Mouse (Mus musculus): ENCODE data around the gene Scarf2. TPM values are rescaled to one million over a fixed set of nuclear protein-coding genes. Genes with fewer than 3 reads are reported as not detected.

The Scarf2 gene
- polyA plus RNA-seq, 1 experiment: 0.03 TPM

GRCm38 (mm10) chr16:17848431-17848830 is 51.3 kb downstream of the Scarf2 start:
- TF ChIP-seq TAL1 (IDR thresholded peaks at IDR 0.05; ENCODE audit: low read length) (no peak), GATA1 (IDR thresholded peaks at IDR 0.05; ENCODE audit: low read length) (no peak)
- Histone ChIP-seq H3K27me3 (ENCODE audit: control insufficient read depth) (no peaks in the 10 kb centered on the region), H3K4me3 (replicated peaks) (no peak overlapping the region), H3K4me1 (ENCODE audit: control insufficient read depth) (no peaks in the 10 kb centered on the region), H3K36me3 (ENCODE audit: control insufficient read depth) (peaks cover 93% of the 10 kb centered on the region), H3K9me3 (ENCODE audit: control insufficient read depth, low read length) (no peaks in the 10 kb centered on the region)

DNA sequence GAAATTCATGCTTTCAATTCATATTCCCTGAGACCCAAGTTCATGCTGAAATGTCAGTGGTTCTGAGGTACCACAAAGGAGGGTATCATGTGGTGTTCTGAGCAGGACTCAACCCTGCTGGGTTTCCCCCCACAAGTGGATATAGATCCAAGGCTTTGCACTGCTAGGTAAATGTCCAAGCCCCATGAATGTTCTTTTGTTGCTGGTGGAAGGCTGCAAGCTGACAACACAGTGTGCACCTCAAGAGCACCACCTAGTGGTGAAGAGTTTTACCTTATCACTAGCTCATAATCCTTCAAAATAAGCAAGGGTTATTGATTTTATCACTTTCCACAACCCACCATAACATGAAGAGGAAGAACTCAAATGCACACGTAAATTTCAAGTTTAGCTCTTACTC is 51.8 kb downstream of the Scarf2 start:
- H3K4me3 ChIP-seq (replicated peaks): no peak overlapping the region

DNA sequence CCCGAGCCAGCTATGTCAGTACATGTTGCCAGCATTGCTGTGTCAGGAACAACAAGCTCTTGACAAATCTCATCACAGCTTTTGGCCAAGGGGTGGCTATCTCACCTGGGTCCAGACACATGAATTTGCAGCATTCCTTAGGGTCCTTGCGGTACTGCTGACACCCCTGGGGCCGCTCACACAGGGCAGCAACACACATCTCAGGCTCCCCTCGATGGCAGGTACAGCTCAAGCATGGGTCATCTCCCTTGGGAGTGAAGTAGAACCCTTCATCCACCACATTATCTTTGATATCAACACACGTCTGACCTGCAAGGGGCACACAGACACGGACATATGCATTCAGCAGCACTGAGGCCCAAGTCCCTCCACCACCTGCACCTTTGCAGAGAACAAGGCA is 52.4 kb downstream of the Scarf2 start:
- Histone ChIP-seq H3K9me3 (ENCODE audit: control insufficient read depth, low read length) (no peaks in the 10 kb centered on the region), H3K4me1 (ENCODE audit: control insufficient read depth) (no peaks in the 10 kb centered on the region), H3K27me3 (ENCODE audit: control insufficient read depth) (no peaks in the 10 kb centered on the region), H3K4me3 (replicated peaks) (no peak overlapping the region), H3K36me3 (ENCODE audit: control insufficient read depth) (peaks cover 92% of the 10 kb centered on the region)
- TF ChIP-seq GATA1 (IDR thresholded peaks at IDR 0.05; ENCODE audit: low read length) (no peak), TAL1 (IDR thresholded peaks at IDR 0.05; ENCODE audit: low read length) (no peak)

More for the DNA sequence above, 51.8 kb downstream of the Scarf2 start:
- TF ChIP-seq GATA1 (IDR thresholded peaks at IDR 0.05; ENCODE audit: low read length): no peak
- no peak for TF ChIP-seq TAL1 (IDR thresholded peaks at IDR 0.05; ENCODE audit: low read length)
- Histone ChIP-seq H3K27me3 (ENCODE audit: control insufficient read depth) (no peaks in the 10 kb centered on the region), H3K4me1 (ENCODE audit: control insufficient read depth) (no peaks in the 10 kb centered on the region), H3K9me3 (ENCODE audit: control insufficient read depth, low read length) (no peaks in the 10 kb centered on the region), H3K36me3 (ENCODE audit: control insufficient read depth) (peaks cover 92% of the 10 kb centered on the region)

DNA sequence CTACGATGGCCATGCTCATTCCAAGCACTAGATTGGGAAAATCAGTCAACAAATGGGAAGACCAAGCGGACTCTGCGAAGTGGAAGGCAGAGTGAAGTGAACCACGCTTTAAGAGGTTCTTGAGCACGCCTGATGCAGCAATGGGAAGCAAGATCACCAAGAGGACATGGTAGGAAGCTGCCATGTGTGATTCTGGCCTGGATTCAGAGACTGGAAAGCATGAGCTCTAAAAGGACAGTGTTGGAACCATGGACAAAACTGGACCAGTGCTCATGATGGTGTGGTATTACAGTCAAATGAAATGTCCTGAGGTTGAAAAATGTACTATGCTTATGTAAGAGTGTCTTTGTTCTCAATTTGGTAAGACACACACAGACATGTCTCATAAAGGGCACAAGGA is 54.2 kb downstream of the Scarf2 start:
- no peak overlapping the region for H3K4me3 ChIP-seq (replicated peaks)
- peaks cover 89% of the 10 kb centered on the region for H3K36me3 ChIP-seq (ENCODE audit: control insufficient read depth)
- no peaks in the 10 kb centered on the region for H3K4me1 ChIP-seq (ENCODE audit: control insufficient read depth)
- no peaks in the 10 kb centered on the region for H3K27me3 ChIP-seq (ENCODE audit: control insufficient read depth)
- no peaks in the 10 kb centered on the region for H3K9me3 ChIP-seq (ENCODE audit: control insufficient read depth, low read length)
- TF ChIP-seq GATA1 (IDR thresholded peaks at IDR 0.05; ENCODE audit: low read length) (no peak), TAL1 (IDR thresholded peaks at IDR 0.05; ENCODE audit: low read length) (no peak)

- Histone ChIP-seq H3K4me1 (ENCODE audit: control insufficient read depth) (no peaks in the 10 kb centered on the region), H3K27me3 (ENCODE audit: control insufficient read depth) (no peaks in the 10 kb centered on the region), H3K4me3 (replicated peaks) (no peak overlapping the region), H3K36me3 (ENCODE audit: control insufficient read depth) (peaks cover 89% of the 10 kb centered on the region), H3K9me3 (ENCODE audit: control insufficient read depth, low read length) (no peaks in the 10 kb centered on the region)
- TF ChIP-seq GATA1 (IDR thresholded peaks at IDR 0.05; ENCODE audit: low read length): no peak
- no peak for TF ChIP-seq TAL1 (IDR thresholded peaks at IDR 0.05; ENCODE audit: low read length)
Observed at GRCm38 (mm10) chr16:17851860-17852259, 54.8 kb downstream of the Scarf2 start.

GRCm38 (mm10) chr16:17853263-17853662 is 56.2 kb downstream of the Scarf2 start:
- H3K36me3 ChIP-seq (ENCODE audit: control insufficient read depth): peaks cover 89% of the 10 kb centered on the region
- no peak overlapping the region for H3K4me3 ChIP-seq (replicated peaks)
- H3K27me3 ChIP-seq (ENCODE audit: control insufficient read depth): no peaks in the 10 kb centered on the region
- H3K9me3 ChIP-seq (ENCODE audit: control insufficient read depth, low read length): no peaks in the 10 kb centered on the region
- TF ChIP-seq TAL1 (IDR thresholded peaks at IDR 0.05; ENCODE audit: low read length) (no peak), GATA1 (IDR thresholded peaks at IDR 0.05; ENCODE audit: low read length) (no peak)
- no peaks in the 10 kb centered on the region for H3K4me1 ChIP-seq (ENCODE audit: control insufficient read depth)

DNA sequence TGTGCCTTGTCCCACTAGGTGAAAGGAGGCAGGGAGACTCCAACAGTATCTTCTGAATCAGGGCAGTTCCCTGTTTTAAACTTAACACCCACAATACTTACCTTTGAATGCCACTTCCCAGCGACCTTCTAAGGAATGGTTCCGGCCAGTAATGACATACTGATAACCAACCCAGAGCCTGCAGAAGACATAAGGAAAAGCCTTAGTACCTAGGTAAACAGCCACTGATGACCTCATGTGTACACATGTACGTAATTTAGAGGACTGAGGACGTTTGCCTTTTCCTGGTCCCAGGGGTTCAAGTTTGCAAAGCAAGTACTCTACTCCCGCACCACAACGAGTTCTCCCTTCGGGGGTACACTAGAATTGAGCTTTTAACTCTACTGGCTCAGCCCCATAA is 60.1 kb downstream of the Scarf2 start:
- TF ChIP-seq GATA1 (IDR thresholded peaks at IDR 0.05; ENCODE audit: low read length) (no peak), TAL1 (IDR thresholded peaks at IDR 0.05; ENCODE audit: low read length) (no peak)
- Histone ChIP-seq H3K4me3 (replicated peaks) (no peak overlapping the region), H3K27me3 (ENCODE audit: control insufficient read depth) (no peaks in the 10 kb centered on the region), H3K4me1 (ENCODE audit: control insufficient read depth) (no peaks in the 10 kb centered on the region), H3K9me3 (ENCODE audit: control insufficient read depth, low read length) (no peaks in the 10 kb centered on the region), H3K36me3 (ENCODE audit: control insufficient read depth) (peaks cover 84% of the 10 kb centered on the region)

Other genes with a start within 250 kb of the Scarf2 start
- gene Lrrc74b, start 236.0 kb upstream of the Scarf2 start, polyA plus RNA-seq (2012): 0.02 TPM in 1 of 2 replicates, not detected in the other
- gene P2rx6, start 235.4 kb upstream of the Scarf2 start, polyA plus RNA-seq (2012): 0.03 TPM in 1 of 2 replicates, not detected in the other
- gene Slc7a4, start 214.1 kb upstream of the Scarf2 start, polyA plus RNA-seq (2012): 0.04 TPM in 1 of 2 replicates, not detected in the other
- 1.9 and 2.3 TPM in 2 replicates for gene Smpd4, start 177.9 kb upstream of the Scarf2 start, polyA plus RNA-seq (2012)
- gene Ccdc74a, start 150.8 kb upstream of the Scarf2 start, polyA plus RNA-seq (2012): 1.4 and 1.5 TPM in 2 replicates
- gene Med15, start 64.4 kb upstream of the Scarf2 start, polyA plus RNA-seq (2012): 7.7 and 8.2 TPM in 2 replicates
- gene Klhl22, start 37.7 kb upstream of the Scarf2 start, polyA plus RNA-seq (2012): 0.22 and 1.5 TPM in 2 replicates
- not detected in 2 replicates for gene B830017H08Rik, start 35.8 kb downstream of the Scarf2 start, polyA plus RNA-seq (2012)
- gene Car15, start 41.1 kb downstream of the Scarf2 start, polyA plus RNA-seq (2012): 0.44 and 0.70 TPM in 2 replicates
- gene Gm20518, start 94.4 kb downstream of the Scarf2 start, polyA plus RNA-seq (2012): 0.07 and 0.08 TPM in 2 replicates
- not detected in 2 replicates for gene Tssk1, start 96.9 kb downstream of the Scarf2 start, polyA plus RNA-seq (2012)
- 0.68 and 1.1 TPM in 2 replicates for gene Dgcr2, start 101.3 kb downstream of the Scarf2 start, polyA plus RNA-seq (2012)
- gene Tssk2, start 101.4 kb downstream of the Scarf2 start, polyA plus RNA-seq (2012): not detected in 2 replicates
- gene Ess2, start 114.1 kb downstream of the Scarf2 start, polyA plus RNA-seq (2012): 2.0 and 2.1 TPM in 2 replicates
- 0.04 TPM in 1 of 2 replicates, not detected in the other for gene Gsc2, start 117.8 kb downstream of the Scarf2 start, polyA plus RNA-seq (2012)
- gene Slc25a1, start 130.9 kb downstream of the Scarf2 start, polyA plus RNA-seq (2012): 5.4 and 5.9 TPM in 2 replicates
- not detected in 2 replicates for gene Vpreb2, start 183.1 kb downstream of the Scarf2 start, polyA plus RNA-seq (2012)

All from erythroblast, embryonic 14.5 days (primary cell).